Mouse (Mus musculus): ENCODE data around the gene Myo19. TPM values are rescaled to one million over a fixed set of nuclear protein-coding genes. Genes with fewer than 3 reads are reported as not detected.

The Myo19 gene
- polyA plus RNA-seq (2014; fragmentation: Nextera tagmentation; extraction: Ambion mirVana): 10.0 and 10.6 TPM in 2 replicates

- H3K27ac ChIP-seq (ENCODE audit: low read depth): peak within 1 kb of the TSS; percentile 91
- H3K9me3 ChIP-seq (ENCODE audit: control insufficient read depth, low read length): no peaks in the 10 kb centered on the region
- H3K4me2 ChIP-seq (ENCODE audit: low read length): peak within 1 kb of the TSS; percentile 96
- under 1% methylated on average over 80 of the region's 81 CpGs for WGBS
- H3K36me3 ChIP-seq (ENCODE audit: control insufficient read depth, insufficient read depth, low read length): peaks cover 14% of the 10 kb centered on the region
- H3K4me1 ChIP-seq (replicated peaks; ENCODE audit: control insufficient read depth, insufficient read depth, low read length): peaks cover 7% of the 10 kb centered on the region; the same call in 1 of the 2 replicates
- DNase-seq (ENCODE audit: low spot score) (peak; percentile 85), ATAC-seq (replicated peaks; ENCODE audit: low FRiP score, low TSS enrichment, low read depth) (peak; percentile 96)
- peak within 1 kb of the TSS; percentile 63 for H3K4me3 ChIP-seq (ENCODE audit: low read depth, low read length)
- H3K27me3 ChIP-seq (replicated peaks; ENCODE audit: control insufficient read depth, insufficient read depth, low read length): no peaks in the 10 kb centered on the region
- H3K9ac ChIP-seq (ENCODE audit: low read length): peak within 1 kb of the TSS; percentile 86
These were observed at the start of gene Myo19, which contains the start of gene Pigw for GRCm38 (mm10) chr11:84879772-84880464. Myo19 (plus strand) TSS chr11:84880148. Pigw (minus strand) TSS chr11:84880285.

DNA sequence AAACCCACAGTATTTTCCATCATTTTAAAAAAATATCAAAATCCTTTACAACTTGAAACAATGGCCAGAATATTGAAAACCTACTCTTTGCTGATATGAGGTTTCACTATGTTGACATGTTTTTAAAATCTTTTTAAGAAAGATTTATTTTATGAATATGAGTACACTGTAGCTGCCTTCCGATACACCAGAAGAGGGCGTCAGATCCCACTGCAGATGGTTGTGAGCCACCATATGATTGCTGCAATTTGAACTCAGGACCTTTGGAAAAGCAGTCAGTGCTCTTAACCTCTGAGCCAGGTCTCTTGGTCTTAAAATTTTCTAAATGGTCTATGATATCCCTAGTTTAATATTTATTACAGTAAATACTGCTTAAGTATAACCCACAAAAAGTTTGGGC is 40.6 kb upstream of the Myo19 start:
- 87% methylated on average over 2 of the region's 2 CpGs for WGBS
- Histone ChIP-seq H3K9me3 (ENCODE audit: control insufficient read depth, low read length) (no peaks in the 10 kb centered on the region), H3K36me3 (ENCODE audit: control insufficient read depth, insufficient read depth, low read length) (peaks cover 83% of the 10 kb centered on the region), H3K4me2 (ENCODE audit: low read length) (no peak overlapping the region), H3K27me3 (replicated peaks; ENCODE audit: control insufficient read depth, insufficient read depth, low read length) (no peaks in the 10 kb centered on the region), H3K27ac (ENCODE audit: low read depth) (no peak overlapping the region), H3K9ac (ENCODE audit: low read length) (no peak overlapping the region), H3K4me3 (ENCODE audit: low read depth, low read length) (no peak overlapping the region), H3K4me1 (replicated peaks; ENCODE audit: control insufficient read depth, insufficient read depth, low read length) (no peaks in the 10 kb centered on the region)
- ATAC-seq (replicated peaks; ENCODE audit: low FRiP score, low TSS enrichment, low read depth) (no peak), DNase-seq (ENCODE audit: low spot score) (no peak)

- ATAC-seq (replicated peaks; ENCODE audit: low FRiP score, low TSS enrichment, low read depth) (no peak), DNase-seq (ENCODE audit: low spot score) (no peak)
- no peaks in the 10 kb centered on the region for H3K4me1 ChIP-seq (replicated peaks; ENCODE audit: control insufficient read depth, insufficient read depth, low read length)
- H3K4me2 ChIP-seq (ENCODE audit: low read length): no peak overlapping the region
- H3K36me3 ChIP-seq (ENCODE audit: control insufficient read depth, insufficient read depth, low read length): peaks cover 63% of the 10 kb centered on the region
- H3K4me3 ChIP-seq (ENCODE audit: low read depth, low read length): no peak overlapping the region
- WGBS: 95% methylated on average over 15 of the region's 15 CpGs
- H3K9me3 ChIP-seq (ENCODE audit: control insufficient read depth, low read length): no peaks in the 10 kb centered on the region
- no peaks in the 10 kb centered on the region for H3K27me3 ChIP-seq (replicated peaks; ENCODE audit: control insufficient read depth, insufficient read depth, low read length)
- H3K27ac ChIP-seq (ENCODE audit: low read depth): no peak overlapping the region
- no peak overlapping the region for H3K9ac ChIP-seq (ENCODE audit: low read length)
These were observed 33.0 kb upstream of the Myo19 start for GRCm38 (mm10) chr11:84846741-84847474.

GRCm38 (mm10) chr11:84847475-84848090 is 32.4 kb upstream of the Myo19 start:
- ATAC-seq (replicated peaks; ENCODE audit: low FRiP score, low TSS enrichment, low read depth): no peak
- 84% methylated on average over 7 of the region's 7 CpGs for WGBS
- Histone ChIP-seq H3K27me3 (replicated peaks; ENCODE audit: control insufficient read depth, insufficient read depth, low read length) (no peaks in the 10 kb centered on the region), H3K27ac (ENCODE audit: low read depth) (no peak overlapping the region), H3K36me3 (ENCODE audit: control insufficient read depth, insufficient read depth, low read length) (peaks cover 67% of the 10 kb centered on the region), H3K4me1 (replicated peaks; ENCODE audit: control insufficient read depth, insufficient read depth, low read length) (no peaks in the 10 kb centered on the region), H3K4me3 (ENCODE audit: low read depth, low read length) (no peak overlapping the region), H3K9me3 (ENCODE audit: control insufficient read depth, low read length) (no peaks in the 10 kb centered on the region), H3K4me2 (ENCODE audit: low read length) (no peak overlapping the region), H3K9ac (ENCODE audit: low read length) (no peak overlapping the region)
- DNase-seq (ENCODE audit: low spot score): no peak

- H3K27me3 ChIP-seq (replicated peaks; ENCODE audit: control insufficient read depth, insufficient read depth, low read length): no peaks in the 10 kb centered on the region
- no peak for DNase-seq (ENCODE audit: low spot score)
- WGBS: 95% methylated on average over 6 of the region's 6 CpGs
- no peak overlapping the region for H3K27ac ChIP-seq (ENCODE audit: low read depth)
- no peak overlapping the region for H3K9ac ChIP-seq (ENCODE audit: low read length)
- no peak overlapping the region for H3K4me2 ChIP-seq (ENCODE audit: low read length)
- no peaks in the 10 kb centered on the region for H3K9me3 ChIP-seq (ENCODE audit: control insufficient read depth, low read length)
- no peak overlapping the region for H3K4me3 ChIP-seq (ENCODE audit: low read depth, low read length)
- peaks cover 88% of the 10 kb centered on the region for H3K36me3 ChIP-seq (ENCODE audit: control insufficient read depth, insufficient read depth, low read length)
- no peaks in the 10 kb centered on the region for H3K4me1 ChIP-seq (replicated peaks; ENCODE audit: control insufficient read depth, insufficient read depth, low read length)
- no peak for ATAC-seq (replicated peaks; ENCODE audit: low FRiP score, low TSS enrichment, low read depth)
These were observed 24.7 kb upstream of the Myo19 start for GRCm38 (mm10) chr11:84855285-84855684.

DNA sequence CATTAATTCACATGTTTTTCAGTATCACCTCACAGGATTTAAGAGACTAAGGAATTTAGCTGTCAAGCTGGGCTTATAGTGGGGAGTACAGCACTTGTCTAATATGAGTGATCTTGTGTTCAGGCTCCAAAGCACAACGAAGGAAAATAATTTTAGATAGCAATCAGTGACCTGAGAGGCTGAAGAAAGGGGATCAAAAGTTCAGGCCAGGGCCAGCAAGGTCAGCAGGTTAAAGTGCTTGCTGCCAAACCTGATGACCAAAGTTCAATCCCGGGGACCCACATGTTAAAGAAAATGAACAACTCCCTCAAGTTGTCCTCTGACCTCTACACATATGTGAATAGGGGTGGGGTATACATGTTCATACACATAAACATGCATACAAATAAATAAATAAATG is 14.7 kb upstream of the Myo19 start:
- 60% methylated on average over 2 of the region's 2 CpGs for WGBS
- Histone ChIP-seq H3K9me3 (ENCODE audit: control insufficient read depth, low read length) (no peaks in the 10 kb centered on the region), H3K36me3 (ENCODE audit: control insufficient read depth, insufficient read depth, low read length) (peaks cover 55% of the 10 kb centered on the region), H3K4me1 (replicated peaks; ENCODE audit: control insufficient read depth, insufficient read depth, low read length) (peaks cover 15% of the 10 kb centered on the region), H3K4me3 (ENCODE audit: low read depth, low read length) (no peak overlapping the region), H3K9ac (ENCODE audit: low read length) (no peak overlapping the region), H3K4me2 (ENCODE audit: low read length) (no peak overlapping the region), H3K27ac (ENCODE audit: low read depth) (no peak overlapping the region), H3K27me3 (replicated peaks; ENCODE audit: control insufficient read depth, insufficient read depth, low read length) (no peaks in the 10 kb centered on the region)
- no peak for DNase-seq (ENCODE audit: low spot score)
- ATAC-seq (replicated peaks; ENCODE audit: low FRiP score, low TSS enrichment, low read depth): no peak

DNA sequence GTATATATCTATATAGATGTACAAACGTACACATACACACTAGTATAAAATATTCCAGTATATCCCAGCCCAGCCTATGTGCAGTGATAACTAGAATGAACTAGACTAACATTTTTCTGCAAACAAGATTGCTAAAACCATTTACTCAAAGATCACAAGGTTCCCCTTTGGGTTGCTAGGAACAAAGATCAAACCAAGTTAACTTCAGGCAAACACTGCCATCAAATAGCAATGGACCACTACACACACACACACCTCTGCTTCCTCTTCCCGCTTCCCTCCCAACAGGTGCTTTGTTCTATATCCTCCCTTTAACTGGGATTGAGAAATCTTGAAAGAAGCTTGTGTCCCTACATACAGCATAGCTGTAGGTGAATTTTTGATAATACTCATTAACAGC is 12.4 kb upstream of the Myo19 start:
- H3K36me3 ChIP-seq (ENCODE audit: control insufficient read depth, insufficient read depth, low read length): peaks cover 33% of the 10 kb centered on the region
- no peak overlapping the region for H3K27ac ChIP-seq (ENCODE audit: low read depth)
- 80% methylated on average over 2 of the region's 2 CpGs for WGBS
- 0 out of 2 replicates have a peak overlapping the region, but pooled peaks have one; percentile 11 for H3K4me3 ChIP-seq (ENCODE audit: low read depth, low read length)
- no peak overlapping the region for H3K9ac ChIP-seq (ENCODE audit: low read length)
- no peak overlapping the region for H3K4me2 ChIP-seq (ENCODE audit: low read length)
- H3K9me3 ChIP-seq (ENCODE audit: control insufficient read depth, low read length): no peaks in the 10 kb centered on the region
- no peaks in the 10 kb centered on the region for H3K27me3 ChIP-seq (replicated peaks; ENCODE audit: control insufficient read depth, insufficient read depth, low read length)
- ATAC-seq (replicated peaks; ENCODE audit: low FRiP score, low TSS enrichment, low read depth) (no peak), DNase-seq (ENCODE audit: low spot score) (no peak)
- peaks cover 21% of the 10 kb centered on the region for H3K4me1 ChIP-seq (replicated peaks; ENCODE audit: control insufficient read depth, insufficient read depth, low read length)

DNA sequence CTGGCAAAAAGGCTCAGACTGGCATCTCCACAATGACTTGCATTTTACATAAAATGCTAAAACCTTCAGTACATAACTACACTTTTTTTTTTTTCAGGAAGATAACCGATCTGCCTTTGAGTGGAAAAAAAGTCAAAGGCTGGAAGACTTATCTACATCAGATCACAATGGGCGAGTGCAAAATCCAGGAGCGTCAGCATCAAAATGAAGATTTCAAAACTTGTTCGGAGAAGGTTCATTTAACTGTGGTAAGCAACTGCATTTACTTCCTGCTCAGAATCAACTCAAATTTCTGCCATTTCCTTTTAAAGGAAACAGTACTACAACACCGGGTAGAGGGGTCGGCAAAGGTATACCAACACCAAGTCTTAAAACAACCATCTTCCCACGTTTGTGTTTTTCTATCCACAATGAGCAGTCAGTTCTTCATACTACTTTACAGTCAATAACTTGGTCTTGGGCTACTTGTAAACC is 11.1 kb upstream of the Myo19 start:
- H3K9ac ChIP-seq (ENCODE audit: low read length): peak overlapping the region; percentile 94
- H3K36me3 ChIP-seq (ENCODE audit: control insufficient read depth, insufficient read depth, low read length): peaks cover 26% of the 10 kb centered on the region
- DNase-seq (ENCODE audit: low spot score): no peak
- no peaks in the 10 kb centered on the region for H3K27me3 ChIP-seq (replicated peaks; ENCODE audit: control insufficient read depth, insufficient read depth, low read length)
- no peaks in the 10 kb centered on the region for H3K9me3 ChIP-seq (ENCODE audit: control insufficient read depth, low read length)
- peak overlapping the region; percentile 91 for H3K27ac ChIP-seq (ENCODE audit: low read depth)
- peak overlapping the region; percentile 92 for H3K4me2 ChIP-seq (ENCODE audit: low read length)
- WGBS: 15% methylated on average over 7 of the region's 7 CpGs
- peak overlapping the region; percentile 97 for H3K4me3 ChIP-seq (ENCODE audit: low read depth, low read length)
- no peak for ATAC-seq (replicated peaks; ENCODE audit: low FRiP score, low TSS enrichment, low read depth)
- peaks cover 21% of the 10 kb centered on the region for H3K4me1 ChIP-seq (replicated peaks; ENCODE audit: control insufficient read depth, insufficient read depth, low read length)
